Mouse (Mus musculus) brain, embryonic 18.5 days (tissue): ENCODE data around the gene Arhgap25.
"Not testable (repeated sequence)": the region's sequence is repeated elsewhere in the genome, so short reads cannot be mapped to it uniquely, and the experiment has no call there.

ENCODE experiments used
- DNase-seq: peaks from one replicate; pipeline ENCODE4 v3.0.0-alpha.2; 2012; ENCODE audit warnings: low read depth, low spot score

Arhgap25 gene

GRCm38 (mm10) chr6:87503976-87504375, 29.1 kb downstream of the Arhgap25 start:
- no peak for DNase-seq

- DNase-seq = no peak
Observed at GRCm38 (mm10) chr6:87503536-87503935, 29.5 kb downstream of the Arhgap25 start.

DNA sequence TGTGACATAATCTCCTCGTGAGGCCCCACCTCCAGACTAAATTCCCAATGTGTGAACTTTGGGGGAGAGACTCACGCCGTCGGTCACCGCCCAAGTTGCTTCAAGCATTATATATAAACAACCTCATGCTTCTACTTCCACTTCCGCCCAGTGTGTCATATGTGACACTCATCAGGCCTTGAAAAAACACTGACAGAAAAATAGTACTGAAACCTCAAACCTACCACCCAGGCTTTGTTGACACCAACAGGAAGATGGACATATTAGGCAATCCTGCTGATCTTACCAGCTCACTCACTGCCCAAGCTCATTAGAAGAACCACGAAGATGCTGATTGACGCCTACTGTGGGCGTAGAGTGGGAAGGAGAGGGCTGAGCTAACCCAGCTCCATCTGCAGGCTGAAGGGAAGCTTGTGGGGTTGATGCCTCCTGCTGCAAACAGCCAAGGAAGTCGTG, 30.2 kb downstream of the Arhgap25 start:
- no peak for DNase-seq

GRCm38 (mm10) chr6:87502411-87502810, 30.6 kb downstream of the Arhgap25 start:
- DNase-seq = no peak

DNA sequence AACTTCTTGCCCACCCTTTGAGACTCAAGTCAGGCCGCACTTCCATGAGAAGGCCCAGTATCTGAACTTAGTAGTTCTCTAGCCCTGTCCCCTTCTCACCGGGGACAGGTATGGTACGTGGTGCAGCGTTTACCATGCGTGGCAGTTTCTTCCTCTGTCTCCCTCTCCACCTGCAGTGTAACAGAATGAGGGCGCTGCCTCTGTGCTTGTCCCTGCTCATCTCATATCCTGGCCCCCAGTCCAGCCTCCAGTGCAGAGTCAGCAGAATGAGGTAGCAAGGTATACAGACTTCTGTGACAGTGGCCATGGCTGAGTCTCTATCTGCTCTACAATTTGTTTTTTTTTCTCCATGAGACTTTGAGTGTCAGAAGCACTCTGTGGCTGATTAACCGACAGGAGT, 32.4 kb downstream of the Arhgap25 start:
- no peak for DNase-seq

GRCm38 (mm10) chr6:87499791-87500190, 33.3 kb downstream of the Arhgap25 start:
- DNase-seq = no peak

DNA sequence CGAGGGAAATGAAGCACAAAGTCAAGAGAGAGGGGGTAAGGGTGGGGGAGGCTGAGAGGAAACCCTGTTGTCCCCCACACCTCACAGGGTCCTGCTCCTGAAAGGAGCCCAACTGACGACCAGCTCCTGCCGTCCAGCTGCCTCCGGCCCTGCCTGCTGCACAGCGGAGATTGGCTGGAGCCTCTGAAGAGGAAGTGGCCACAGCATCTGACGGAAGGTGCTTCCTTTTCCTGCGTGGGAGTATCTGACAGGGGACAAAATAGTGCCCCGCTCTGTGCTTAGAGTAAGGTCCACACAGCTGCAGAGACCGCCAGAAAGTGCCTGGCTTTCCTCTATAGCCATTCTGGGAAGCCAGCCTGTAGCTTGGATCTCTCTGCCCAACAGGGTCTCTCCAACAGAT, 36.9 kb downstream of the Arhgap25 start:
- no peak for DNase-seq

DNA sequence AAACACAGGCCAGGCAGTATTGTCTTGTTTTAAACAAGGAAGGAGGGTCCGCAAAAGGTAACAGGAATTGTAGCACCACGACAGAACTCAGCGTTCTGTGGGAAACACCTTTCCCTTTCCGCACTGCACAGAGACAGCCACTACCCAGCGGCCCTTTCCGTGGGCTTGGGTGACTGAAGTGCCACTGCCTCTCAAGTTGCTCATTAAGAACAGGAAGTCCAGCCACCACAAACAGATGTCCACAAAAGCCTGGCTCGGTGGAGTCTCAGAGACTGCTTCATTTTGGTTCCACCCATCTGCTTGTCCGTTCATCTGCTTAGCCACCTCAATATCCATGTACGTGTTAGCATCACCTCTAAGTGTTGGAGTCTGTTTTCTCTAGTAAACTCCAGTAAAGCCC, 38.7 kb downstream of the Arhgap25 start:
- no peak for DNase-seq

DNA sequence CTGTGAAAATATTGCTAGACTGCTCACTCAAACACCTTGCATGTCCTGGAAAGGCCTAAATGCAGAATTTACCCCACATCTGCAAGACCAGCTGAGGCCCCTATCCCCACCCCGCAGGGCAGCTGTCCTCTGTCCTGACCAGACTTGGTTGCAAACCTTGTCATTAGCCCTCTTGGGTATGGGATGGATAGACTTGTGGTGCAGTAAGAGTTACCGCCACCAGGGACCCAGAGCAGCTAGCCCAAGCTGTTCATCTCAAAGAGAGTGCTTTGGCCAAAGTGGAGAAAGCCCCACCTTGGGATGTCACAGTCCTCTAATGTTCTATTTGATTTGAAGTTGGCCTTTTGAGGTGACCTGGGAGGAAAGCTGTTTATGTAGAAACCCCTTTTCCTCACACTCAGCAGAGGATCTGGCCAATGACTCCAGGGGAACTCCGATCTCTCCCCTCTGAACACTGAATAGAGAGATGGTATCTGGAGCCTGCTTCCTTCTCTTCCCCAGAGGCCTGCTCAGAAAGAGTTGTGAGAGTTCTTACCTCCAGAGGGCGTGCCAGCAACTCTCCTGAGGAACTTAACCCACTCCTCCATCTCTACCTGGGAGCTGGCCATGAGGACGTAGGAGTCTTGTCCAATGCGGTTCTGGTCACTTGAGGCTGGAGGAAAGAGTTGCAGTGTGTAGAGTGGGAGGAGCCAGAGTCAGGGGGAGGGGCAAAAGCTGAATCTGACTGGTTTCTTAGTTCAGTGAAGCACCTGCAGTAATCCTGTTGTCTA, 45.2 kb downstream of the Arhgap25 start:
- no peak for DNase-seq

GRCm38 (mm10) chr6:87484806-87485205, 48.3 kb downstream of the Arhgap25 start:
- DNase-seq = no peak

GRCm38 (mm10) chr6:87483900-87484289, 49.2 kb downstream of the Arhgap25 start:
- no peak for DNase-seq

DNA sequence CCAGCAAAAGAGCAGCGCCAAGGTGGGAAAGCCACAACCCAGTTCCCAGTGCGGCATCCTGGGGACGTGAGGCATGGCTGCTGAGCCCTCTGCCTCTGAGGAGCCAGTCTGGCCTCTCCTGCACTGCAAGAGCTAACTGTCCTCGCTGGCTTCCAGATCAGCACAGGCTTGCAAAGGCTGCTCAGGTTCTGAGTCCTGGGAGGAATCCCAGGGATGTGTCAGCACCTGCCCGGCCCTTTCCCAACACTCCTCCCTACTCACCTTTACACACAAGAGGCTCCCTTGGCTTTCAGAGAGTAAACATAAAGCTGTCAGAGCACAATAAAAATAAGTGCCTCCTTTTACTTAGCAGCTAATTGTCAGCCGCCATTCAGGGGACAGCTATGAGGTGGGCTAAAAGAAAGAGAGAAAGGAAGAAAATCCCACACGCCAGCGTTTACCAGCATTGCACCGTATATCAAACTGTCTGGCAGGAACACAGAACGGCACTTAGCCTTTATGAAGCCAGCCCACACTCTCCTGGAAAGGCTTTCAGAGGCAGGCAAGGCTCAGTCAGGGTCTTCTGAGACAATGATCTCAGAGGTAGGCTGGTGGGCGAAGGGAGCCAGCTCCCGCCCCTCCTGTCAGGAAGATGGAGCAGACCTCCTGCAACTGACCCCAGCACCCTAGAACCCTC, 49.7 kb downstream of the Arhgap25 start:
- DNase-seq = no peak

DNA sequence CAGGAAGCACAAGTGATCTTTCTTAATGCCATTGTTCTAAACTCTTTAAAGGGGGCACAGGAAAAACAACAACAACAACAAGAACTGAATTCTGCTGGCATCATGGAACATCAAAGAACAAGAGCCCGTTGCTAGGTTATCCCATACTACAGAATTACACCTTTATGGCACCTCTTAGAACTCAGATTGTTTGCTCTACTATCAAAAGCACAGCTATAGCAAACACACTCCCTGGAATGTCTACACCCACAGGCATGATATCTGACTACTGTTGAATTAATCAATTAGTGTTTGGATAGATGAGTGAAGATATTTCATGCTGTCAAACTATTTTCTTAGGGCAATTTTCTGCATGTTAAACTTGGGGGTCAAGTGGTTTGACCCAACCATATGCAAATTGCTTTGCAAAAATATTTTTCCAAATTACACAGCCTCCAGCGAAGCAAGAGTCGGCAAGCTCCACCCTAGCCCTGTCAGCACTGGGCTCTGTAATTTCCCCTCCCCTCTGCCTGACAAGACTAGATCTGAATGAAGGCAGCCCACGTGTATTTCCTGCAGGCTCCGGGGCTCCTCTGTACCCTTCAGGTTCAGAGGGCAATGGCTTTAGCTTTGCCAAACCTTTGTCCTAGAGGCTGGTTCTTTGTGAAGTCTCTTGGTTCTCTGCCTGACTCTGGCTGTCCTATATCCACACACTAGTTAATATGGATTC, 53.6 kb downstream of the Arhgap25 start:
- no peak for DNase-seq

- DNase-seq = no peak
Observed at GRCm38 (mm10) chr6:87478847-87479246, 54.2 kb downstream of the Arhgap25 start.

DNA sequence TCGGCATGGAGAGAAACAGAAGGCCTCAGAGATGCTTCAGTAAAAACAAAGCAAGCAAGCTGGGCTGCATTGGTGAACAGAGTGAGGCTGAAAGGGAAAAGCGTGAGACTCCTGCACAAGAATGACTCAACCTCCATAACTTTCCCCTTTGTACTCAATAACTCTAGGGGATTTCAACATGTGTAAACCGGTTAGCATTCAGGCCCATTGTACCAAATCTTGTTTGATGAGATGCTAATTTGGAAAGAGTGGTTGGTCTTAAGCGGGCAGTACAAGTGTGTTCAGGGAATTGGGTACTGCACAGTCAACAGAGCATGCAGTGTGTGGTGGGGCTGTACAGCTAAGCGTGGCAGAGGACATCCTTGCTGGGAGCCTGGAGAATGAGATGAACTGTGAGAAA, 57.8 kb downstream of the Arhgap25 start:
- DNase-seq = no peak

GRCm38 (mm10) chr6:87470098-87470497, 63.0 kb downstream of the Arhgap25 start:
- not testable (repeated sequence) for DNase-seq

GRCm38 (mm10) chr6:87468372-87468771, 64.7 kb downstream of the Arhgap25 start:
- DNase-seq = no peak

DNA sequence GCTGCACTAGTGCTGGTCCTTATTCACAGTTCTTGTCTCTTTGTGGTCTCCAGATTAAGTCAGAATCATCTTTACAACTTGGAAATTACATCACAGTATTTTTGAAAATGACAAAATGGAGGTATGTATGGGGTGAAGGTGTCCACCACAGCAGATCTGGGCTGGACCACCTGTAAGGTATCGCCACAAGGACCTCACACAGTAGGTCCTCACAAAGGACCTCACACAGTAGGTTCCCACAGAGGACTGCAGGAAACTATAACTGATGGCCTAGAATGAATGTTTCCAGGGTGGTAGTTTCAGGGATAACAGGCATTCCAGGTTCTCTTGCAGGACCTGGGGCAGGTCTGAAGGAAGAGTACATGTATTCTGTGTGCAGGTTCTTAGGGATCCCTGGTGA, 65.7 kb downstream of the Arhgap25 start:
- no peak for DNase-seq

DNA sequence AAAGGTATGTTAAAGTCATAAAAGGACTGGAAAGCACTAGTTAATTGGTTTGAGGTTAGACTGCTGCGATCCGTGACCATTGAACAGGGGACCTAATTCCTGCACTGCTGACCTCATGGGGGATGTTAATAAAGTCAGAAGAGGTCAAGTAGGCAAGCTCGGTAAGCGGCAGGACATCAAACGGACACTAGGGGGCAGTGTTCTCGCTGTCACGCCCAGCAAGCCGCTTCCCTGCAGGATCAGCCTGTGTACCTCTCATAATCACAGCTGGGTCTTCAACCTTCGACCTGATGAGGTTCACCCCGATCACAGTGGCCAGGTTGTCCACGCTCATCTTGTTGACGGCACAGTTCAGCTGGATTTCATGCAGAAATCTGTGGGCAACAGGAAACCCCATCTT, 66.8 kb downstream of the Arhgap25 start:
- no peak for DNase-seq

GRCm38 (mm10) chr6:87455507-87455906, 77.6 kb downstream of the Arhgap25 start:
- DNase-seq = no peak

- DNase-seq = no peak
Observed at GRCm38 (mm10) chr6:87451771-87452170, 81.3 kb downstream of the Arhgap25 start.

DNA sequence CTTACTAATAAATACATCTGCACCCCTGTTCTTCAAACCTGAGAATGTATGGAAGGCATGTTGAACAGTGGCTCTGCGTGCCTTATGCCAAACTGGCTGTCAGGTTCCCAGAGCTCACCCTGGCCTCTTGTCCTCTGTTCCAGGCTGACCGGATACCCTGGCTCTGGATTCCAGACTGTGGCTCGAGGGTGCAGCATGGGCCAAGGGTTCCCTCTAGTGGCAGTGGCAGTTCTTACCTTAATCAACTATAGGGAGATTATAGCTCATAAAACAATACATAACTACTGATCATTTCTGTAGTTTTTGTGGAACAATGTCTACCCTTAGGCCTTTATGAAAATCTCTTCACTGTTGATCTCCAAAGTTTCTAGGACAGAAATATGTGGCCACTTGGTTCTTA, 82.0 kb downstream of the Arhgap25 start:
- DNase-seq = no peak

DNA sequence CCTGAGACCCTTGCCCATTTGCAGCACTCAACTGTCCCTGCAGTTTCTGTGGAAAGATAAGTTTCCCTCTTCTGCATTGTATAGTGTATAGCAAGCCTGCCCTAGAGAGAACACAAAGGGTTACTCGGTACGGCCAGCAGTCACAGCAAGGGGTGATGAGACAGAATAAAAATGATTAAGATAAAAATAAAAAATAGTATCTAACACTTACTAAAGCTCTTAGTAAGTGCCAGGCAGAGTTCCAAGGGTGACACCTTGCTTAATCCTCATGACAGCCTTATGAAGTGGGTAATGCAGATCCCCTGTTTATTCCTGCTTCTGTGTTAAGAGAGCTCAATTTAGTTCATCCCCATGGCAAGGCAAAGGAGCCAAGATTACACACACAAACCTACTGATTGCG, 83.5 kb downstream of the Arhgap25 start:
- no peak for DNase-seq
